Mouse (Mus musculus) MEL (cell line): ENCODE data around the gene Trim47. TPM values are rescaled to one million over a fixed set of nuclear protein-coding genes. Genes with fewer than 3 reads are reported as not detected.

ENCODE experiments used
- DNase-seq: peaks from one replicate; pipeline ENCODE4 v3.0.0; 2011; ENCODE audit warnings: low read depth, low spot score
- H3K27ac ChIP-seq: 2 replicates; pipeline ENCODE4 v1.5.1; 2012; ENCODE audit warnings: low read depth, mild to moderate bottlenecking, control low read depth, low read length, moderate library complexity; ENCODE audit not compliant: control insufficient read depth
- H3K27me3 ChIP-seq, 2 experiments: fragments of 150-350 bp in 1 of 2; sonication (generic) in 1 of 2; 2 replicates each; pipeline ENCODE4 v1.6.1; 2012; ENCODE audit warnings: low read length in 2 of 2, mild to moderate bottlenecking in 2 of 2, improper control_type of control experiment in 1 of 2, moderate library complexity in 1 of 2; ENCODE audit not compliant: insufficient read depth in 2 of 2, control insufficient read depth in 1 of 2
- H3K36me3 ChIP-seq, 2 experiments: 2 replicates each; pipeline ENCODE4 v1.6.1; 2012 to 2014; ENCODE audit warnings: low read length in 2 of 2, improper control_type of control experiment in 1 of 2, inconsistent platforms in 1 of 2, mild to moderate bottlenecking in 1 of 2; ENCODE audit not compliant: insufficient read depth in 2 of 2, control insufficient read depth in 1 of 2
- H3K4me1 ChIP-seq, 2 experiments: fragments of 150-350 bp in 1 of 2; sonication (generic) in 1 of 2; 2 replicates each; pipeline ENCODE4 v1.6.1; 2012; ENCODE audit warnings: low read length in 2 of 2, improper control_type of control experiment in 1 of 2, mild to moderate bottlenecking in 1 of 2; ENCODE audit not compliant: insufficient read depth in 2 of 2, control insufficient read depth in 1 of 2
- H3K4me3 ChIP-seq, 2 experiments: fragments of 150-350 bp in 1 of 2; sonication (generic) in 1 of 2; 2 replicates each; pipeline ENCODE4 v1.5.1; 2012; ENCODE audit warnings: low read depth in 2 of 2, low read length in 2 of 2, mild to moderate bottlenecking in 2 of 2, moderate library complexity in 2 of 2, control low read depth in 1 of 2, improper control_type of control experiment in 1 of 2; ENCODE audit not compliant: control insufficient read depth in 1 of 2, insufficient read depth in 1 of 2
- H3K79me2 ChIP-seq: 2 replicates; pipeline ENCODE4 v1.6.1; 2012; ENCODE audit warnings: mild to moderate bottlenecking, low read length, moderate library complexity; ENCODE audit not compliant: control insufficient read depth, poor library complexity, insufficient read depth
- H3K9ac ChIP-seq: 2 replicates; pipeline ENCODE4 v1.6.1; 2012; ENCODE audit warnings: low read depth, mild to moderate bottlenecking, control low read depth, low read length, moderate library complexity; ENCODE audit not compliant: control insufficient read depth, poor library complexity, severe bottlenecking
- H3K9me3 ChIP-seq: fragments of 150-350 bp; sonication (generic); replicated peaks from 2 replicates; pipeline ENCODE4 v1.6.1; 2012; ENCODE audit warnings: mild to moderate bottlenecking, low read length, improper control_type of control experiment, moderate library complexity; ENCODE audit not compliant: insufficient read depth
- BHLHE40 ChIP-seq: IDR thresholded peaks from 2 replicates; pipeline ENCODE4 v1.6.1; 2012; ENCODE audit warnings: low read depth, mild to moderate bottlenecking, inconsistent platforms, low read length, improper control_type of control experiment, borderline replicate concordance
- CHD1 ChIP-seq: IDR thresholded peaks from 2 replicates; pipeline ENCODE4 v1.6.1; 2012; ENCODE audit warnings: low read depth, mild to moderate bottlenecking, inconsistent platforms, low read length, improper control_type of control experiment
- CTCF ChIP-seq, 3 experiments: IDR thresholded peaks in 2 of 3; conservative IDR thresholded peaks in 1 of 3; 2 replicates each; pipeline ENCODE4 v1.5.1; 2011 to 2012; ENCODE audit warnings: low read length in 3 of 3, low read depth in 2 of 3, mild to moderate bottlenecking in 2 of 3, improper control_type of control experiment in 1 of 3, inconsistent platforms in 1 of 3, mixed read lengths in 1 of 3, moderate library complexity in 1 of 3; ENCODE audit not compliant: control insufficient read depth in 1 of 3, insufficient read depth in 1 of 3, poor library complexity in 1 of 3, severe bottlenecking in 1 of 3
- E2F4 ChIP-seq: IDR thresholded peaks from 2 replicates; pipeline ENCODE4 v1.6.1; 2011; ENCODE audit warnings: low read depth, low read length, improper control_type of control experiment, borderline replicate concordance
- GABPA ChIP-seq: IDR thresholded peaks from 2 replicates; pipeline ENCODE4 v1.6.1; 2012; ENCODE audit warnings: low read depth, mild to moderate bottlenecking, inconsistent platforms, low read length, improper control_type of control experiment, moderate library complexity
- GATA1 ChIP-seq: IDR thresholded peaks from 2 replicates; pipeline ENCODE4 v1.6.1; 2011; ENCODE audit warnings: low read depth, low read length, improper control_type of control experiment
- HCFC1 ChIP-seq: IDR thresholded peaks from 2 replicates; pipeline ENCODE4 v1.6.1; 2012; ENCODE audit warnings: low read depth, mild to moderate bottlenecking, inconsistent platforms, low read length, improper control_type of control experiment, moderate library complexity
- KAT2A ChIP-seq: conservative IDR thresholded peaks from 2 replicates; pipeline ENCODE4 v1.6.1; 2012; ENCODE audit warnings: low read depth, low read length, improper control_type of control experiment, inconsistent platforms
- MAX ChIP-seq: IDR thresholded peaks from 2 replicates; pipeline ENCODE4 v1.6.1; 2011; ENCODE audit warnings: low read length, improper control_type of control experiment
- MYB ChIP-seq: IDR thresholded peaks from 2 replicates; pipeline ENCODE4 v1.6.1; 2011; ENCODE audit warnings: mild to moderate bottlenecking, low read depth, low read length, improper control_type of control experiment
- NELFE ChIP-seq: IDR thresholded peaks from 2 replicates; pipeline ENCODE4 v1.6.1; 2011; ENCODE audit warnings: low read depth, low read length, improper control_type of control experiment
- NRF1 ChIP-seq: IDR thresholded peaks from 2 replicates; pipeline ENCODE4 v1.6.1; 2014; ENCODE audit warnings: low read depth, mild to moderate bottlenecking, inconsistent platforms, low read length, improper control_type of control experiment, moderate library complexity; ENCODE audit not compliant: poor library complexity, insufficient read depth, severe bottlenecking
- RCOR1 ChIP-seq: IDR thresholded peaks from 2 replicates; pipeline ENCODE4 v1.6.1; 2012; ENCODE audit warnings: low read depth, mild to moderate bottlenecking, inconsistent platforms, low read length, improper control_type of control experiment
- SIN3A ChIP-seq: IDR thresholded peaks from 2 replicates; pipeline ENCODE4 v1.6.1; 2012; ENCODE audit warnings: low read length, improper control_type of control experiment, inconsistent platforms
- SMC3 ChIP-seq: IDR thresholded peaks from 2 replicates; pipeline ENCODE4 v1.6.1; 2011; ENCODE audit warnings: low read depth, low read length, improper control_type of control experiment
- TBP ChIP-seq: IDR thresholded peaks from 2 replicates; pipeline ENCODE4 v1.8.0; 2011; ENCODE audit warnings: low read depth, low read length, improper control_type of control experiment
- TCF12 ChIP-seq: IDR thresholded peaks from 2 replicates; pipeline ENCODE4 v1.6.1; 2014; ENCODE audit warnings: low read depth, mild to moderate bottlenecking, inconsistent platforms, low read length, improper control_type of control experiment, moderate library complexity
- UBTF ChIP-seq: IDR thresholded peaks from 2 replicates; pipeline ENCODE4 v1.6.1; 2012; ENCODE audit warnings: low read depth, mild to moderate bottlenecking, inconsistent platforms, low read length, improper control_type of control experiment, moderate library complexity, borderline replicate concordance; ENCODE audit not compliant: insufficient read depth
- USF2 ChIP-seq, 2 experiments: IDR thresholded peaks; 2 replicates each; pipeline ENCODE4 v1.6.1; 2011 to 2012; ENCODE audit warnings: improper control_type of control experiment in 2 of 2, low read length in 2 of 2, borderline replicate concordance in 1 of 2, inconsistent platforms in 1 of 2, low read depth in 1 of 2, mild to moderate bottlenecking in 1 of 2; ENCODE audit not compliant: insufficient read depth in 1 of 2
- ZC3H11A ChIP-seq: IDR thresholded peaks from 2 replicates; pipeline ENCODE4 v1.6.1; 2012; ENCODE audit warnings: low read depth, mild to moderate bottlenecking, inconsistent platforms, low read length, improper control_type of control experiment
- ZKSCAN1 ChIP-seq: IDR thresholded peaks from 2 replicates; pipeline ENCODE4 v1.6.1; 2012; ENCODE audit warnings: low read depth, mild to moderate bottlenecking, inconsistent platforms, low read length, improper control_type of control experiment, moderate library complexity
- ZNF384 ChIP-seq: IDR thresholded peaks from 2 replicates; pipeline ENCODE4 v1.6.1; 2012; ENCODE audit warnings: low read depth, mild to moderate bottlenecking, inconsistent platforms, low read length, improper control_type of control experiment
- polyA plus RNA-seq, 2 experiments: library from polyadenylated mRNA; stranded (reverse) in 1 of 2; unstranded in 1 of 2; fragments of >175 nt in 1 of 2; fragments of >200 nt in 1 of 2; gene quantifications; 2 replicates each; pipeline versions ENCODE4 v1.2.1 to v1.2.4; 2012; ENCODE audit warnings: low replicate concordance in 2 of 2, low read depth in 1 of 2; ENCODE audit not compliant: insufficient read length in 2 of 2, insufficient read depth in 1 of 2, missing spikeins in 1 of 2
- total RNA-seq: library from RNA; depleted of rRNA; stranded (reverse); fragments of 300-350 nt; gene quantifications from 2 replicates; pipeline ENCODE4 v1.2.3, GENCODE M21; 2012

The Trim47 gene
- total and polyA plus RNA-seq, 3 experiments: 5.6 to 6.7 TPM; not detected in 1

GRCm38 (mm10) chr11:116105065-116105464 is 21.9 kb downstream of the Trim47 start:
- Histone ChIP-seq H3K9me3 (no peaks in the 10 kb centered on the region), H3K36me3 (peaks cover 0 to 12% of the 10 kb centered on the region in 2 experiments; a peak in 2 of 4 replicates), H3K79me2 (no peaks in the 10 kb centered on the region), H3K9ac (no peak overlapping the region), H3K4me3 (no peak overlapping the region), H3K4me1 (peaks cover 9 to 16% of the 10 kb centered on the region in 2 experiments), H3K27ac (no peak overlapping the region), H3K27me3 (no peaks in the 10 kb centered on the region)
- TF ChIP-seq TBP (peak; percentile 90), UBTF (no peak), GATA1 (peak; percentile 36)
- DNase-seq: no peak

GRCm38 (mm10) chr11:116104006-116104646 is 22.9 kb downstream of the Trim47 start:
- H3K4me3 ChIP-seq: no peak overlapping the region
- no peak for DNase-seq
- no peak overlapping the region; the same call in 1 of the 2 replicates for H3K9ac ChIP-seq
- no peaks in the 10 kb centered on the region for H3K27me3 ChIP-seq
- no peaks in the 10 kb centered on the region for H3K79me2 ChIP-seq
- H3K36me3 ChIP-seq: peaks cover 0 to 21% of the 10 kb centered on the region in 2 experiments; a peak in 2 of 4 replicates
- H3K27ac ChIP-seq: no peak overlapping the region
- no peak for TF ChIP-seq RCOR1
- no peak for TF ChIP-seq ZC3H11A
- no peak for TF ChIP-seq ZKSCAN1
- TF ChIP-seq SIN3A: 0 out of 2 replicates have a peak, but pooled peaks have one; percentile 25
- TF ChIP-seq NELFE: no peak
- TF ChIP-seq GABPA: peak; percentile 37; the same call in 1 of the 2 replicates
- H3K4me1 ChIP-seq: peaks cover 11 to 26% of the 10 kb centered on the region in 2 experiments
- H3K9me3 ChIP-seq: no peaks in the 10 kb centered on the region

- peaks cover 0 to 24% of the 10 kb centered on the region in 2 experiments; a peak in 2 of 4 replicates for H3K36me3 ChIP-seq
- H3K4me1 ChIP-seq: peaks cover 11 to 29% of the 10 kb centered on the region in 2 experiments
- no peak overlapping the region for H3K4me3 ChIP-seq
- no peak overlapping the region for H3K27ac ChIP-seq
- no peak for DNase-seq
- H3K27me3 ChIP-seq: no peaks in the 10 kb centered on the region
- TF ChIP-seq TCF12: no peak
- TF ChIP-seq CHD1: no peak
- TF ChIP-seq HCFC1: no peak
- TF ChIP-seq ZNF384: no peak
- no peak for TF ChIP-seq GATA1
- no peak for TF ChIP-seq ZKSCAN1
- TF ChIP-seq MAX: no peak
- no peak for TF ChIP-seq USF2 (IDR thresholded peaks at IDR 0.05; ENCODE audit: borderline replicate concordance in 1 of 2, insufficient read depth in 1 of 2, low read depth in 1 of 2, low read length in 2 of 2)
- no peak for TF ChIP-seq CTCF (IDR thresholded peaks at IDR 0.05 in 2 of 3, conservative IDR thresholded peaks at IDR 0.05 in 1 of 3; ENCODE audit: control insufficient read depth in 1 of 3, insufficient read depth in 1 of 3, low read depth in 2 of 3, low read length in 3 of 3, poor library complexity in 1 of 3, severe bottlenecking in 1 of 3)
- no peak for TF ChIP-seq E2F4
- no peak for TF ChIP-seq ZC3H11A
- no peak for TF ChIP-seq BHLHE40
- TF ChIP-seq MYB: no peak
- TF ChIP-seq KAT2A: no peak
- TF ChIP-seq SMC3: no peak
- TF ChIP-seq NRF1: no peak
- no peaks in the 10 kb centered on the region for H3K79me2 ChIP-seq
- no peak overlapping the region for H3K9ac ChIP-seq
- H3K9me3 ChIP-seq: no peaks in the 10 kb centered on the region
Observed at GRCm38 (mm10) chr11:116103572-116103971, 23.4 kb downstream of the Trim47 start.
